Mouse (Mus musculus) frontal cortex, postnatal 14 days (tissue): Measurements from ENCODE around the gene Pigc.

Source experiments
- DNase-seq, 2 experiments: peaks; one replicate each; pipeline ENCODE4 v3.0.0; 2022; ENCODE audit warnings: low spot score in 2 of 2

Pigc gene

GRCm38 (mm10) chr1:161976255-161977182, 7.5 kb downstream of the Pigc start:
- peak; percentile 29 to 74 for DNase-seq

DNA sequence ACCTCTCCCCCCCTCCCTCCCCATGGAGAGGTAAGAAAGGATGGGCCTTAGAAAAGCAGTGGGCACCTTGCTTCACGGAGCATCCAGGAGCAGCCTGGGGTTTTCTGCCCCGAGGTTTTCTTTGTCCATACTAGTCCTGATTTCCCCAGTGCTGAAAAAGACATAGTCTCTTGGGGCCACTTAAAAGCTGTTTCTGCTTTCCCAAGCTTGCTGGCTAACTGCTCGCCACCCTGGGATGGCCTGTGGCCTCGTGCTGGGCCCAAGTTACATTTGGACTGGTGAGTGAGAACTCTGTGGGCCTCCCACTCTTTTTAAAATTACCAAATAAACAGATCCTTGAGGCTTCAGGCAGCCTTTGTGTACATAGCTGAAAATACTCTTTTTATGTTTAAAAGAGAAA, 8.3 kb downstream of the Pigc start:
- DNase-seq, result no peak

DNA sequence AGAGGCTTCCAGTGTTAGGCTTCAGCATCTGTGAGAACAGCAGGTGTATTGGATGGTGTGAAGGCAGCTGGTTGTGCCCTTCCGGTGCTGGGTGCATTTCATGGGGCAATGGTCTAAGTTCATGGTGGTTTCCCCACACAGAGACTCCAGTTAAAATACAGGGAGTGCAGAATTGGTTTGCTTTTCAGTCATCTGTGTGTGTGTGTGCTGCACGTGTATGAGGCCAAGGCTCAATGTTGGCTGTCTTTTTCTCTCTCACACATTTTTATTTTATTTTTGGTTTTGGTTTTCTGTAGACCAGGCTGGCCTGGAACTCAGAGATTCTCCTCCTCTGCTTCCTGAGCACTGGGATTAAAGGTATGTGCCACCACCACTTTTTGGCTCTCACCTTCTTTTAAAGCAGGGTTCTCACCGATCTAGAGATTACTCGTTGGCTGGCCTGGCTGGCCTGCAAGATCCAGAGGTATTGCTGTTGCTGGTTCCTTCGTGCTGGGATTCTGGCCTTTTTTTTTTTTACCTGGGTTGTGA, 9.3 kb downstream of the Pigc start:
- DNase-seq, result no peak

DNA sequence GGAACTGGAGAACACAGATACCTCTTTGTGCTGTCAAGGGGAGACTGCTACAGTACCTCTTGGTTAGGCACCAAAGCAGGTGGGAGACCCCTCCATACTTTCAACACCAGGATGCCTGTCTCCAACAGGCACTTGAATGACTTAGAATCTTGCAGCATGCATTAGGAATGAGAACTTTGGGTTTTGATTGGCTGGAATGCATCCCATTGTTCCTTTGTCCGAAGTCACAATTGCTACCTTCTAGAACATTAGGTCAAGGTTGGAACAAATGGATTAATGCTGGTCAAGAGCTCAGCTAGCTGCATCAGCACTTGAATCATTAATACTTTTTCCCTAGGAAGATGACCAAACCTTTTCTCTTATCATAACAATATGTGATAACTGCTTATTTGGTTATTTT, 10.6 kb downstream of the Pigc start, which contains the start of gene 4930558K02Rik:
Gene 4930558K02Rik (minus strand): TSS at position 101 of the 400 bp plus-strand sequence.
- DNase-seq, result no peak

- no peak for DNase-seq
Observed at GRCm38 (mm10) chr1:161980046-161980445, 11.1 kb downstream of the Pigc start.

- no peak for DNase-seq
Observed at GRCm38 (mm10) chr1:161980626-161981298, 11.8 kb downstream of the Pigc start.

GRCm38 (mm10) chr1:161983451-161983850, 14.5 kb downstream of the Pigc start:
- DNase-seq, result no peak

DNA sequence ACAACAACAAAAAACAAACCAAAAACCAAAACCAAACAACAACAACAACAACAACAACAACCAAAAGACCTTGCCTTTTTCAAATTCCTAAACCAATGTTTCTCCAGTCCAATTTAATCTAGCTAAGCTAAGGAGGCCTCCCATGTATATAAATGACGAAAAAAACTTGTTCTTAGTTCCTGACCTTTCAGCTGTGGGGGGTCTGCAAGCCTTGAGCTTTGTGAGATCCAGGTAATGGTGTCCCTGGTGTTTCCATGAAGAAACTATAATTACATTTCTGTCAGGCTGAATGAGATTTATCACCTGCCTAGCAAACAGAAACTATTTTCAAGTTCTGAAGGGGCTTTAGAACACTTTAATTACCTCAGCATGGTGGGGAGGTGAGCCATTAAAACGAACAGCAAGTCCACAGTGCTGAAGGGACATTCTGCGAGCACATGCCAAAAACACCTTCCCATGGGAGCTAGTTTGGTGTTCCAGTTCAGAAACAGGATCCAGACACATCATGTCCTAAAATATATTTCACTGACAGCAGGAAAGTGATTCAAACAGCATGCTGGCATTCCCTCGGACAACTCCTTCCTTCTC, 15.1 kb downstream of the Pigc start:
- no peak for DNase-seq

DNA sequence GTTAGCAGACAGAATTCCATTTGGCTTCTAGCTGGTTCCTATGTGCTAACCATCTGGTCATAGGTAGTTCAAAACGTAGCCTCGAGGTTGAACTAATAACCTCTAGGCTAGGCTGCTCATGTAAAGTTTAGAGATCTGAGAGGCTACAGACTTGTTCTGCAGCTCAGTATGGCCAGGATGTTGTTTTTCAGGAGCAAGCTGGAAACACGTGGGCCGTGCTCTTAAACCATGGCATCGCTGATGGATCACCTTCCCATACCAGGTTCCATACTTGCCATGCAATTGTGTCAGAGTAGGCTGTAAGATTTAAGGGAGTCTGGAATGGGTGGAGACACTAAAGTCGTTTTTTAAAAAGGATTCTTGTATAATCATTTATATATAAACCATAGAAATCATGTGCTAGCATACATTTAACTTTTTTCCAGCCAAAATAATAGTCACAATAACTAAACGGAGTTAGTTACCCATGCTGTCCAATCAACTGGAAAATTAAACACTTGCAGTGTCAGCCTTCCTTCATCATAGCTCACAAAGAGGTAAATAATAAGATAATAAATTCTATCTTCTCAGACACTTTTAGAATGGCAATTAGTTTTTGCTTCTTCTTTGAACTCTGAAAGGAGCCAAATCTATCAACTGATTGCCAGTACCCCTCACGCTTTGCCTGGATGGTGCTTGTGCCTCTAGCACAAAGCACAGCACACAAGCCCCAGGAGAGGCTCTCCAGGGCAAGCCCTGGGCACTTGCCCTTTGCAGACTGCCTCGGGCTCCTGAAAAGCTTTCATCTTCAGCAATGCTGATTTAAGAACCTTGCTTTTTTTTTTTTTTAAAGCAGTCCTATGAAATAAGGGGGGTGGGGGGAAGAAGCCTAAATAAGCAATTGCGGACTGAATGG, 21.9 kb downstream of the Pigc start:
- DNase-seq, result no peak

DNA sequence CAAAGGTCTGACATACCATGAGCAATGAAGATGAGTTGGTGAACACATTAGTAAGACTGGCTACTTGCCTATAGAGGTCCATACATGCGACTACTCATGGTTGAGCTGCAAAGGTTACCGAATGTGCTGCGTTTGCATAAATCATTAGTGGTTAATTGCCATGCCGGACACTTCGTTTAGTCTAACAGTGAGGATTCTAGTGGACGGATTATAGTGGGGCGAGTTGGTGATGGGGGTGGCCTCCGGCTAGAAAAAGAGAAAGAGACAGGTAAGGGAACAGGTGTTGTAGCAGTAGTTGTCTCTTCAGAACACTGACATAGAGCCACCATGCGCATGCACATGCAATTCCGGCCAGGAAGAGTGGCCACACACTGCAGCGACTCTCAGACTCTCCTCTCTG, 22.9 kb downstream of the Pigc start:
- no peak for DNase-seq

DNA sequence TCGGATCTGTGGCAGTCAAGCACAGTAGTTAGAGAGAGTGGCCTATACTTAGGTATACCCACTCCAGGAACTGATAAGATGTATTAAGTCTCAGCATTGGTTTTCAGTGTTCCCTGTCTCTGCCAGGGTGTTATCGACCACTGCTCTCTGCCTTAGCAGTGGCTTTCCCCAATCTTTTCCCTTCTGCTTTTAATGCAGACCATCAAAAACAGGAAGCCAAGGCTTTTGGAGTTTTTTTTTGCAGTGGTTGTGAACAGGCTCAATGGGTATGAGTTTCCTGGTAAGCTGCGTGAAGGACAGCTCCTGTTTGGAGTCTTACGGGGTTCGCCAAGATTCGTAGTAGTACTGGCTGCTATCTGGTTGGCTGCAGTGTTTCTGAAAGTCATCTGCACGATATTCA, 23.4 kb downstream of the Pigc start:
- DNase-seq, result no peak

GRCm38 (mm10) chr1:161998781-161999180, 29.8 kb downstream of the Pigc start:
- no peak for DNase-seq

GRCm38 (mm10) chr1:161999338-161999737, 30.4 kb downstream of the Pigc start:
- DNase-seq, result no peak

DNA sequence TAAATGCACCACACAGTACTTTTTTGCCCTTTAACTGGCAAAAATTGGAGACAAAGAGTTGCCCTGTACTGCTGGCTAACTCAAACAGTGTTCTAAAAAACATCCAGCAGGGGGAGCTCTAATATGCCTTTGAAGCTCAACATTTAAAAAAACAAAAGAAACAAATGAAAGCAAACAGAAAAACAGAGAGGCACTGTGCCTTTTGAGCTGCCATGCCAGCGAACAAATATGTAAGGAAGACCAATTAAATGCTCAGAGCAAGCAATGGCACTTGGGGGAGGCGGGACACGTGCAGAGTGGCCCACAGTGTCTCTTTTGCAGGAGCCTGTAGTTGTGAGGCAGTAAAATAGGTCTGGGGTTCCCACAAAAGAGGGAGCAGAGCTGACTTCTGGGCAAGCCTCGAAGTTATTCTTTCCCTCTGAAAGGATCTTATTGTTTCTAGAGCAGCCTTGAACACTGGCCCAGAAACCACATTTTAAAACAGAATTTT, 30.9 kb downstream of the Pigc start:
- DNase-seq, result peak; percentile 40 to 65

DNA sequence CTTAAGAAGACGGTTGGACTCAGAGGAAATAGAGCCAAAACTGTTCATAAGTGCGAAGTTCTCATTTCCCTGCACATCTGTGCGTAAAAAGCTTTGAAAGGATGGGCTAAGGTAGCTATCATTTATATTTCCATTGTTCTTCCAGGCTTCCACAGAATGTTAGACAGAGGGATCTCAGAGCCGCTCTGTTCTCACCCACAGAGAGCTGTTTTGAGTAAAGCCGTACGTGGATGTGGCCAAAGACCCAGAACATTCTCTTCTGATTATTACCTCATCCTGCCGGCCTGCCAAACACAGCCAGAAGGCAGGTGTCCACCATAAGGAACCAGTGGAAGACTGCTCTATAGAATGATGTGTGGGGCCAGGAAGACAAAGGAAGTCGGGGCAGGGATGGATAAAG, 32.3 kb downstream of the Pigc start:
- no peak for DNase-seq

DNA sequence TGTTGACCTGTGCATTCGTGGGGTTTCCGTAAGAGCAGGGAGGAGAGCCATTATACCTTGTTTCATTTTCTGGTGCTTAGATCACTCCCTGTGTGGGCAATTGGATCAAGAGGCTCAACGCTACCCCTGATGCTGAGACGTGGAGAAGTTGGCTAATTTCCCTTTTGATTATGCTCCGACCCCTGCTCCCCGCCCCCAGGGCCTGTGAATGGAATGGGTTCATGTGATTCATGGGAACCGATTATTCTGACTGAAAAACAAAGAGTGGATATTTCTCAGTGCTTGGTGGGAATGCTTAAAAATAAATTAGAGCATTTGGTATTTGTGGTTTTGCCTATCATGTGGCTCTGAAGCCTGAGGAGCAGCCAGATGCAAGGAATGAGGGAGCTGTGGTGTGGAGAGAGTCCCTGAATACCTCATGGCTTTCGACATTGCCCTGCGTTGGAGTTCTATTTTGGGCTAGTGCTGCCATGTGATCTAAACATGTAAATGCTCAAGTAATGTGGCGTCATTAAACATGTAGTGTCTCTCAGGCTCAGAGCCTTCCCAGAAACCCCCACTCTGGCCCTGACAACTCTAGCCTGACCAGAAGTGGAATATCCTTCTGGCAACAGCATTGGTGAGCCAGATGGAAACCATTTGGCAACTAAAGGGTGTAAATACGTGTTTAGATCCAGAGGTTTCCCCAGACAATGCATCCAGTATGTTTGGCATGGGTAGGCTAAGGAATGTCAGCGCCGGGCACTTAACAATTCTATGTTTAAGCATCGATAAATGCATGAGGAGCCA, 34.9 kb downstream of the Pigc start:
- DNase-seq, result no peak

DNA sequence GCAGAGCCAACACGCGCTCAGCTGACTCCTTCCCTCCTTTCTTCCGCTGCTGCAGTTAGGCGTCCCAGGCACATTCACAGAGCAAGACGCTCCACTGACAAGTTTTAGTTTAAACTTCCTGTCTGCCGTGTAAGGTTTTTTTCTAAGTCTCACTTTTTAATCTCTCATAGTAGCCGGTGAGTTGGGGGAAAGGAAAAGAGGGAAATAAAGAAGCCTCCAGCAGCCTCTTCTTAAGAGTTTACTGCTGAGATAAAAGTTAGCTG, 35.5 kb downstream of the Pigc start:
- DNase-seq, result no peak

DNA sequence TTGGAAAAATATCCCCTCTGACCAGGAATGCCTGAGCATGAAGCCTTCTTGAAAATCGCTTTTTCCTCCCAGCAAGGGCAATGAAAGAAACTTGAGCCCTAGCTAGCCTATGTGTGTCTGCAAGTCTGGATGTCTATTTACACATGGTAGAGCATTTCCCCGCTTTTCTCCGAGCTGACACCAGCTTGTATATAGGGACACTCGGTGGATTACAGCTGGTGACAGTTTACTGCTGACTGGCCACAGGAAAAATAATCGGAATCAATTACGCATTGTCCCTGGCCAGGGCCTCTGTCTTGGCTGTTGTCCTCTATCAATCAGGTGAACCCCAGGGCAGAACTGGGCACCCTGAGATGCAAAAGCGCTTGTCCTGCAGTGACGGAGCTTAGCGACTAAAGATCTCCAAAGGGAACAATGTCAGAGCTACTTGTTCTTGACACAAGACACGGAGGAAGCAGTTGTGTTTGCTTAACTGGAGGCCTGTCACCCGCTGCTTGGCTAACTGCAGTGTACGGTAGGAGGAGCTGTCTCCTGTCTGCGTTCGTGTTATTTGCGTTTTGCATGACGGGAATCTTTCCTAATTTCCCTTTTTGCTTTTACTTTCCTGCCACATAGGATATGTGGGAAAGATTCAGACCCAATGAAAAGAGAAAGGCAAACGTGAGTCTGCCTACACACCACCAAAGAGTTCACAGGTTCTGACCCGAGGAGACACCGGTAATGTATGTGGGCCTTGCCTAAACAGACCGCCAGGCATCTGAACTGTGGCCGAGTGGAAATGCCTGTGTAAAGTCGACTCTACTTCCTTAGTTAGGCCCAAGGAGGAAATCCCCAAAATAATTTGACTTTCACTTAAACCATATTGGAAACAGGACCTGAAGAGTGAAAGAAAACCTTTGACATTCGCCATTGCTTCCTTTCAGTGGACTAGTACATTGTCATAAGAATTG, 36.1 kb downstream of the Pigc start:
- no peak for DNase-seq

DNA sequence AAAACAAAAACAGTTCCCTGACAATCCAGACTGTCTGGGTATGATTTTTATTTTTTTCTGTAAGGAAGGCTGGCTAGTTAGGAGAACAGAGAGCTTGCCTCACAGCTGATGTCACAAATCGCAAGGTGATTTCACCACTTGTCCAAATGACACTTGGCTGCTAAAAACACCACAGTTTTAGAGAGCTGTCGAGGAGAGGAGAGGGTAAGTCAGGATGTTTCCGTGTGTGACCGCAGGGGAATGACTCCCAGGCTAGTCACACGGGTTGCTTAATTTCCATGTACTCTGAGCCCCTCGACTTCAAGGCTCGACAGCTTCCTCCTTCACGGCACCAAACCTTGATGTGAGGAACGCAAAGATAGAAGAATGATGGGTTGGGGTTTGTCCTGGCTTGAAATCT, 37.1 kb downstream of the Pigc start:
- DNase-seq, result no peak

GRCm38 (mm10) chr1:162008208-162008607, 39.2 kb downstream of the Pigc start:
- no peak for DNase-seq
